Mouse (Mus musculus) spleen, adult 10 weeks (tissue): ENCODE results near the gene Rnasel. TPM values are rescaled to one million over a fixed set of nuclear protein-coding genes. Genes with fewer than 3 reads are reported as not detected.

Source experiments
- polyA plus RNA-seq: library from polyadenylated mRNA; stranded (reverse); fragments of 350-450 nt; fragmentation: Illumina TruSeq; extraction: RNeasy Lipid Tissue Mini Kit (QIAGEN cat#74804); gene quantifications from one replicate; pipeline ENCODE4 v1.2.3, GENCODE M21; 2015; ENCODE audit warnings: low replicate concordance; ENCODE audit not compliant: insufficient read depth

The Rnasel gene
- polyA plus RNA-seq, result 61.4 TPM

DNA sequence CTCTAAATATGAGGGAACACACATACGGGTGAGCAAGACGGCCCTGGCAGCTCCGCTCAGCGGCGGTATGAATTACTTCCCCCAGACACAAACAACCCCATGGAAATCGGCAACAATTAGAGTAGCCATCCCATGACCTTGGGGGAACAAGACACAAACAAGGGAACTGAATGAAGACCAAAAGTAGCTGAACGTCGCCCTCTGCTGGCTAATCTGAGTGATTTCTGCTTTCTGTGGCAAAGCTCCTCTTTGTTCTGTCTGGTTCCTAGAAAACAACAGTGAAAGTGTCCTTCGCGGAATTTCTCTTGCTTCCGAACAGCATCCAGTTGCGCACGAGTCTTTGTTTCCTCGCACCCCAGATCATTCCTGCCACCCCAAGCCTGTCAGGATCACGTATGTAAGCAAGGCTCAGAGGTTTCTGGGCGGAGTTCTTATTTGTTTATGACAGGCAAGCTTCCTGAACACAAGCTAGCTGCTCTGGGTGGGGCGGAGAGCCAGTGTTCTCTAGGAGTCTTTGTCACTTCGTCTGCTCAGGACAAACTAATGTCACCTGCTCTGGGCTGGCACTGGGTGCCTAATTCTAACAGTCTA lies at the start of gene Rnasel:
Rnasel (plus strand) TSS at position 216 of the 591 bp plus-strand sequence.

DNA sequence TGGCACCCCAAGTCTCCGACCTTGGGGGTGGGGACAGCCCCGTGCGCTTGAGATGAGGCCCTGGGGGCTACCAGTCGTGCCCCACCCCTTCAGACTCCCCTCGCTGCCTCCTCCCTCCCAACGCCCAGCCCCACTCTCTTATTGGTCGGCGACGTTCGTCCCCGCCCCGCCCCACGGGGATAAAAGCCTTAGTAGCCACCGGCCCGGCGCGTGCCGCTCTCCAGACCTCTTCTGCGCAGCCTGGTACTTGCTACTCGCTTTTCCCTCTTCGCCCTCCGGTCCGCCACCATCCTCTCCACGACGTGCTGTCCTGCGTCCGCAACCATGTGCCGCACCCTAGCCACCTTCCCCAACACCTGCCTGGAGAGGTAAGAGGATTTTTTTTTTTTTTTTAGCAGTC lies 9.1 kb upstream of the Rnasel start, which contains the start of gene Rgs16:
Rgs16 (plus strand) TSS at position 205 of the 400 bp plus-strand sequence.

Other genes starting within 250 kb of the Rnasel start
- gene Npl, start 199.4 kb upstream of the Rnasel start, polyA plus RNA-seq, result 9.3 TPM
- 0.11 TPM for gene Rgs8, start 96.4 kb upstream of the Rnasel start, polyA plus RNA-seq
- gene Rgs16, start 9.1 kb upstream of the Rnasel start, polyA plus RNA-seq, result 1.6 TPM
- not detected for gene Rgsl1, start 94.7 kb downstream of the Rnasel start, polyA plus RNA-seq
- gene Teddm1b, start 124.9 kb downstream of the Rnasel start, polyA plus RNA-seq, result not detected
- not detected for gene Teddm1a, start 142.3 kb downstream of the Rnasel start, polyA plus RNA-seq
- 166 TPM for gene Glul, start 150.5 kb downstream of the Rnasel start, polyA plus RNA-seq
- 0.61 TPM for gene Teddm2, start 150.8 kb downstream of the Rnasel start, polyA plus RNA-seq